Mouse (Mus musculus) small intestine, adult 2 months (tissue): ENCODE data around the gene Tctn3.

Experiments
- CTCF ChIP-seq: fragments of 200-500 bp; IDR thresholded peaks from 2 replicates; pipeline ENCODE4 v1.5.1; 2012; ENCODE audit warnings: low read depth, mild to moderate bottlenecking, control low read depth, inconsistent platforms, low read length, moderate library complexity, mixed read lengths; ENCODE audit not compliant: insufficient replicate concordance, insufficient read length; ENCODE audit errors: extremely low read depth
- POLR2A ChIP-seq: fragments of 200-500 bp; IDR thresholded peaks from 2 replicates; pipeline ENCODE4 v1.6.1; 2012; ENCODE audit warnings: low read depth, mild to moderate bottlenecking, control low read depth, inconsistent platforms, low read length, moderate library complexity

DNA sequence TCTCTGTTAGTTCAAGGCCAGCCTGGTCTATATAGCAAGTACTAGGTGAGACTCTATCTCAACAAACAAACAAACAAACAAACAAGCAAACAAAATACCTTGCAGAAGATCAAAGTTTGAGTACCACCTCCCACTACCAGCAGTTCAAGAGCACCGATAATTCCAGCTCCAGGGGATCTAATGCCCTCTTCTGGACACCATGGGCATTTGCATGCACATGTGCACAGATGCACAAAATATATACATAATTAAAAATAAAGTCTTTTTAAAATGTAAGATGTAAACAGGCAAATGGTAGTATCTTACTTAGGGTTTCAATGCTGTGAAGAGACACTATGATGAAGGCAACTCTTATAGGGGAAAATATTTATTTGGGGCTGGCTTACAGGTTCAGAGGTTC, 21.1 kb upstream of the Tctn3 start:
- TF ChIP-seq POLR2A (no peak), CTCF (peak; percentile 6; the same call in 1 of the 2 replicates)
